Mouse (Mus musculus) liver, embryonic 13.5 days (tissue): ENCODE measurements around the gene Kdm6a. TPM values are rescaled to one million over a fixed set of nuclear protein-coding genes. Genes with fewer than 3 reads are reported as not detected.

Source experiments
- polyA plus RNA-seq: library from polyadenylated mRNA; unstranded; fragments of >200 nt; fragmentation: Nextera tagmentation; extraction: Ambion mirVana; gene quantifications from 2 replicates; pipeline ENCODE4 v1.2.1, GENCODE M21; 2015

The Kdm6a gene
- polyA plus RNA-seq, 1 experiment from 2014 or later, result 11.1 TPM

Other genes starting within 250 kb of the Kdm6a start
- not detected in 2 replicates for gene Dusp21, start 16.7 kb upstream of the Kdm6a start, polyA plus RNA-seq